Mouse (Mus musculus) heart, postnatal 0 days (tissue): Measurements from ENCODE around the gene Myo5a.

ENCODE experiments used
- CTCF ChIP-seq: IDR thresholded peaks from 2 replicates; pipeline ENCODE4 v1.5.1; 2016; ENCODE audit warnings: antibody characterized with exemption, control low read depth, low read depth
- EP300 ChIP-seq: IDR thresholded peaks from 2 replicates; pipeline ENCODE4 v1.6.1; 2016; ENCODE audit warnings: antibody characterized with exemption, low read depth

GRCm38 (mm10) chr9:75077191-75077590, 6.4 kb downstream of the Myo5a start:
- TF ChIP-seq CTCF (no peak), EP300 (no peak)
